Mouse (Mus musculus) CH12.LX (cell line): Measurements from ENCODE around the gene Pnn. TPM values are rescaled to one million over a fixed set of nuclear protein-coding genes. Genes with fewer than 3 reads are reported as not detected.
A peak's percentile ranks its signal among the peaks of the same experiment; 100 is the strongest.

ENCODE experiments used
- DNase-seq: peaks from one replicate; pipeline ENCODE4 v3.0.0-alpha.2; 2013; ENCODE audit errors: extremely low read depth
- H3K27ac ChIP-seq: 2 replicates; pipeline ENCODE4 v1.5.1; 2012; ENCODE audit warnings: low read depth, mild to moderate bottlenecking, control low read depth, moderate library complexity; ENCODE audit not compliant: insufficient read depth
- H3K27me3 ChIP-seq: replicated peaks from 2 replicates; pipeline ENCODE3; 2012; ENCODE audit warnings: inconsistent platforms
- H3K36me3 ChIP-seq, 2 experiments: replicated peaks in 1 of 2; 2 replicates each; pipeline versions ENCODE3 to v1.6.1; 2012; ENCODE audit warnings: inconsistent platforms in 1 of 2, low read length in 1 of 2, mild to moderate bottlenecking in 1 of 2, mixed read lengths in 1 of 2, moderate library complexity in 1 of 2; ENCODE audit not compliant: control insufficient read depth in 1 of 2, insufficient read depth in 1 of 2
- H3K4me1 ChIP-seq, 2 experiments: 2 replicates each; pipeline ENCODE4 v1.6.1; 2012; ENCODE audit warnings: inconsistent platforms in 1 of 2, moderate library complexity in 1 of 2; ENCODE audit not compliant: insufficient read depth in 2 of 2, control insufficient read depth in 1 of 2
- H3K4me2 ChIP-seq: 2 replicates; pipeline ENCODE4 v1.6.1; 2012; ENCODE audit warnings: low read depth, mild to moderate bottlenecking, control low read depth; ENCODE audit not compliant: poor library complexity, insufficient read depth, severe bottlenecking
- H3K4me3 ChIP-seq, 3 experiments: fragments of 150-350 bp in 1 of 3; sonication (generic) in 1 of 3; replicated peaks in 1 of 3; 2 replicates each; pipeline versions ENCODE3 to v1.5.1; 2011 to 2012; ENCODE audit warnings: low read depth in 2 of 3, low read length in 2 of 3, mild to moderate bottlenecking in 2 of 3, moderate library complexity in 2 of 3, control low read depth in 1 of 3, improper control_type of control experiment in 1 of 3, inconsistent platforms in 1 of 3, mixed read lengths in 1 of 3; ENCODE audit not compliant: poor library complexity in 1 of 3
- H3K79me2 ChIP-seq: replicated peaks from 2 replicates; pipeline ENCODE4 v1.6.1; 2012; ENCODE audit warnings: mild to moderate bottlenecking, moderate library complexity; ENCODE audit not compliant: control insufficient read depth, poor library complexity, insufficient read depth, severe bottlenecking; ENCODE audit errors: extremely low read depth
- H3K9ac ChIP-seq: 2 replicates; pipeline ENCODE4 v1.6.1; 2012; ENCODE audit warnings: low read depth, mild to moderate bottlenecking, control low read depth, moderate library complexity; ENCODE audit not compliant: insufficient read depth
- H3K9me3 ChIP-seq: replicated peaks from 2 replicates; pipeline ENCODE3; 2012; ENCODE audit warnings: low read length, inconsistent platforms, mixed read lengths
- BHLHE40 ChIP-seq: IDR thresholded peaks from 2 replicates; pipeline ENCODE4 v1.6.1; 2011; ENCODE audit warnings: mild to moderate bottlenecking, low read depth, low read length, improper control_type of control experiment
- CHD1 ChIP-seq: IDR thresholded peaks from 2 replicates; pipeline ENCODE4 v1.6.1; 2012; ENCODE audit warnings: low read depth, low read length, improper control_type of control experiment, inconsistent platforms
- CHD2 ChIP-seq: IDR thresholded peaks from 2 replicates; pipeline ENCODE4 v1.6.1; 2011; ENCODE audit warnings: low read length, improper control_type of control experiment
- CTCF ChIP-seq, 2 experiments: IDR thresholded peaks in 1 of 2; conservative IDR thresholded peaks in 1 of 2; 2 replicates each; pipeline ENCODE4 v1.5.1; 2011 to 2012; ENCODE audit warnings: low read depth in 2 of 2, low read length in 2 of 2, improper control_type of control experiment in 1 of 2, inconsistent platforms in 1 of 2, mild to moderate bottlenecking in 1 of 2, moderate library complexity in 1 of 2
- E2F4 ChIP-seq: IDR thresholded peaks from 2 replicates; pipeline ENCODE4 v1.6.1; 2011; ENCODE audit warnings: low read depth, low read length, improper control_type of control experiment; ENCODE audit not compliant: insufficient replicate concordance
- ELF1 ChIP-seq: IDR thresholded peaks from 2 replicates; pipeline ENCODE4 v1.6.1; 2014; ENCODE audit warnings: low read depth, mild to moderate bottlenecking, inconsistent platforms, low read length, improper control_type of control experiment
- EP300 ChIP-seq: IDR thresholded peaks from 2 replicates; pipeline ENCODE4 v1.6.1; 2011; ENCODE audit warnings: low read length, improper control_type of control experiment
- ETS1 ChIP-seq: conservative IDR thresholded peaks from 2 replicates; pipeline ENCODE4 v1.6.1; 2012; ENCODE audit warnings: low read depth, mild to moderate bottlenecking, inconsistent platforms, low read length, improper control_type of control experiment, moderate library complexity
- GABPA ChIP-seq: IDR thresholded peaks from 2 replicates; pipeline ENCODE4 v1.6.1; 2012; ENCODE audit warnings: low read depth, low read length, improper control_type of control experiment, inconsistent platforms; ENCODE audit not compliant: insufficient replicate concordance
- HCFC1 ChIP-seq: IDR thresholded peaks from 2 replicates; pipeline ENCODE4 v1.6.1; 2012; ENCODE audit warnings: low read depth, mild to moderate bottlenecking, inconsistent platforms, low read length, improper control_type of control experiment
- IRF4 ChIP-seq: IDR thresholded peaks from 2 replicates; pipeline ENCODE4 v1.6.1; 2014; ENCODE audit warnings: low read depth, mild to moderate bottlenecking, inconsistent platforms, low read length, improper control_type of control experiment
- JUND ChIP-seq: conservative IDR thresholded peaks from 2 replicates; pipeline ENCODE4 v1.6.1; 2011; ENCODE audit warnings: low read depth, low read length, improper control_type of control experiment
- KAT2A ChIP-seq: IDR thresholded peaks from 2 replicates; pipeline ENCODE4 v1.6.1; 2012; ENCODE audit warnings: low read length, improper control_type of control experiment, inconsistent platforms; ENCODE audit not compliant: insufficient replicate concordance
- MAX ChIP-seq: IDR thresholded peaks from 2 replicates; pipeline ENCODE4 v1.6.1; 2011; ENCODE audit warnings: low read length, improper control_type of control experiment
- MEF2A ChIP-seq: IDR thresholded peaks from 2 replicates; pipeline ENCODE4 v1.6.1; 2014; ENCODE audit warnings: low read depth, mild to moderate bottlenecking, inconsistent platforms, low read length, improper control_type of control experiment, borderline replicate concordance
- POLR2A ChIP-seq: IDR thresholded peaks from 2 replicates; pipeline ENCODE4 v1.6.1; 2011; ENCODE audit warnings: low read depth, mild to moderate bottlenecking, improper control_type of control experiment, low read length
- RAD21 ChIP-seq: IDR thresholded peaks from 2 replicates; pipeline ENCODE4 v1.6.1; 2011; ENCODE audit warnings: low read depth, mild to moderate bottlenecking, low read length, improper control_type of control experiment, moderate library complexity
- RCOR1 ChIP-seq: conservative IDR thresholded peaks from 2 replicates; pipeline ENCODE4 v1.6.1; 2012; ENCODE audit warnings: low read depth, mild to moderate bottlenecking, inconsistent platforms, low read length, improper control_type of control experiment
- SIN3A ChIP-seq: IDR thresholded peaks from 2 replicates; pipeline ENCODE4 v1.6.1; 2012; ENCODE audit warnings: low read length, improper control_type of control experiment, inconsistent platforms
- TCF12 ChIP-seq: IDR thresholded peaks from 2 replicates; pipeline ENCODE4 v1.6.1; 2014; ENCODE audit warnings: low read depth, mild to moderate bottlenecking, inconsistent platforms, low read length, improper control_type of control experiment
- UBTF ChIP-seq: IDR thresholded peaks from 2 replicates; pipeline ENCODE4 v1.6.1; 2012; ENCODE audit warnings: low read depth, mild to moderate bottlenecking, inconsistent platforms, low read length, improper control_type of control experiment, moderate library complexity
- USF2 ChIP-seq: conservative IDR thresholded peaks from 2 replicates; pipeline ENCODE4 v1.6.1; 2011; ENCODE audit warnings: low read depth, low read length, improper control_type of control experiment
- ZC3H11A ChIP-seq: IDR thresholded peaks from 2 replicates; pipeline ENCODE4 v1.6.1; 2012; ENCODE audit warnings: low read depth, mild to moderate bottlenecking, inconsistent platforms, low read length, improper control_type of control experiment
- ZKSCAN1 ChIP-seq: IDR thresholded peaks from 2 replicates; pipeline ENCODE4 v1.6.1; 2012; ENCODE audit warnings: low read depth, inconsistent platforms, low read length, improper control_type of control experiment, borderline replicate concordance
- ZNF384 ChIP-seq: IDR thresholded peaks from 2 replicates; pipeline ENCODE4 v1.6.1; 2012; ENCODE audit warnings: low read depth, low read length, improper control_type of control experiment, inconsistent platforms
- dilution Hi-C: fragments of 300-500 bp; cut with MboI; formaldehyde crosslinking; loops from 2 replicates; pipeline ENCODE4 v1.14.3; 2020; ENCODE audit warnings: low sequenced_read_pairs; ENCODE audit not compliant: extremely low pct_unique_long_range_greater_than_20kb, extremely low pct_ligation_motif_present
- in situ Hi-C: fragments of 300-500 bp; cut with MboI; formaldehyde crosslinking; loops from 3 replicates; pipeline ENCODE4 v1.14.3; 2019; ENCODE audit warnings: low sequenced_read_pairs, low pct_ligation_motif_present, low pct_unique_long_range_greater_than_20kb, mixed read lengths
- polyA plus RNA-seq: library from polyadenylated mRNA; unstranded; fragments of >175 nt; gene quantifications from 2 replicates; pipeline ENCODE4 v1.2.1, GENCODE M21; 2012; ENCODE audit warnings: low read depth; ENCODE audit not compliant: insufficient read length
- total RNA-seq, 2 experiments: library from RNA; depleted of rRNA; stranded (reverse); fragments of 300-350 nt in 1 of 2; fragments of >200 nt in 1 of 2; gene quantifications; 2 replicates each; pipeline ENCODE4 v1.2.3; 2012 to 2014

Gene Pnn
- total and polyA plus RNA-seq, 3 experiments: 31.9 to 132 (median 33.6) TPM

GRCm38 (mm10) chr12:59060993-59061595, 5.6 kb upstream of the Pnn start, which contains the start of gene Trappc6b (continued):
- no peak for TF ChIP-seq ETS1
- TF ChIP-seq GABPA: no peak
- peak; percentile 77 for TF ChIP-seq HCFC1
- no peak for TF ChIP-seq ZKSCAN1
- TF ChIP-seq MAX: peak; percentile 65
- TF ChIP-seq CHD2: no peak
- no peak for TF ChIP-seq RAD21
- TF ChIP-seq TCF12: peak; percentile 85
- TF ChIP-seq SIN3A: peak; percentile 76; the same call in 1 of the 2 replicates
- TF ChIP-seq JUND: no peak
- no peak; the same call in 1 of the 2 replicates for TF ChIP-seq UBTF
- no peak for TF ChIP-seq IRF4
- no peak for TF ChIP-seq USF2
- 0 out of 2 replicates have a peak, but pooled peaks have one; percentile 57 for TF ChIP-seq MEF2A
- 0 out of 2 replicates have a peak, but pooled peaks have one; percentile 50 for TF ChIP-seq KAT2A
- peak in 1 of 2 experiments; percentile 19; a peak in 1 of 4 replicates for TF ChIP-seq CTCF (conservative IDR thresholded peaks at IDR 0.05 in 1 of 2, IDR thresholded peaks at IDR 0.05 in 1 of 2; ENCODE audit: low read depth in 2 of 2, low read length in 2 of 2)
- no peak for TF ChIP-seq CHD1
- no peak for TF ChIP-seq BHLHE40
- TF ChIP-seq POLR2A: peak; percentile 95
- TF ChIP-seq, all 38 proteins: peak for 14

- H3K27me3 ChIP-seq: no peaks in the 10 kb centered on the region
- peaks cover 13 to 18% of the 10 kb centered on the region in 2 experiments for H3K36me3 ChIP-seq
- in situ Hi-C loops: loop anchor here (25.0 kb wide), 1 partner anchor 147 kb away; the partner anchor contains the start of gene Fbxo33
- DNase-seq: no peak
- dilution Hi-C loops: no loop called here
- peaks cover 37% of the 10 kb centered on the region for H3K79me2 ChIP-seq
- H3K4me2 ChIP-seq: no peak overlapping the region
- no peak overlapping the region for H3K27ac ChIP-seq
- no peak overlapping the region for H3K9ac ChIP-seq
- no peaks in the 10 kb centered on the region for H3K9me3 ChIP-seq
- no peak overlapping the region for H3K4me3 ChIP-seq
- no peak for TF ChIP-seq ZC3H11A
- no peak for TF ChIP-seq E2F4
- no peak for TF ChIP-seq EP300
- no peak for TF ChIP-seq ELF1
- TF ChIP-seq MAX: no peak
- TF ChIP-seq ZNF384: no peak
- TF ChIP-seq GABPA: no peak
- TF ChIP-seq RCOR1: no peak
- no peak for TF ChIP-seq UBTF
- TF ChIP-seq RAD21: no peak
- H3K4me1 ChIP-seq: peaks cover 0 to 26% of the 10 kb centered on the region in 2 experiments; a peak in 1 of 4 replicates
Observed at GRCm38 (mm10) chr12:59064837-59065236, 1.8 kb upstream of the Pnn start.
